Mouse (Mus musculus): ENCODE results near the gene Rbm5. TPM values are rescaled to one million over a fixed set of nuclear protein-coding genes. Genes with fewer than 3 reads are reported as not detected.

Gene Rbm5
- polyA plus RNA-seq, 1 experiment, result 37.4 TPM

DNA sequence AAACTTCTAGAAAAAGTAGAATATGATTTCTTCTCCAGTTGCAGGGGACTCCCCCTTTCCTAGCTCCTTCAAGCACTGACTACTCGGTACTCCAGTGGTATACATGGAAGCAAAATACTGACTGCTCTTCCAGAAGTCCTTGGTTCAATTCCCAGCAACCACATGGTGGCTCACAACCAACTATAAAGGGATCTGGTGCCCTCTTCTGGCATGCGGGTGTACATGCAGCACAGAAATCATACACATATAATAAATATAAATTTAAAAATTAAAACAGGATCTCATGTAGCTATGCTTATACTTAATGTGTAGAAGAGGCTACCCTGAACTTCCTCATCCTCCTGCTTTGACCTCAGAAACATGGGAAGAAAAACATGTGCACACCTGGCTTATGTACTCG is 24.1 kb downstream of the Rbm5 start:
- H3K4me1 ChIP-seq (ENCODE audit: control insufficient read depth, insufficient read depth, insufficient read length, low read length), result no peaks in the 10 kb centered on the region
- H3K4me3 ChIP-seq (ENCODE audit: insufficient read depth, low read depth, low read length), result no peak overlapping the region
- H3K27ac ChIP-seq (replicated peaks; ENCODE audit: low read depth, low read length), result no peak overlapping the region

DNA sequence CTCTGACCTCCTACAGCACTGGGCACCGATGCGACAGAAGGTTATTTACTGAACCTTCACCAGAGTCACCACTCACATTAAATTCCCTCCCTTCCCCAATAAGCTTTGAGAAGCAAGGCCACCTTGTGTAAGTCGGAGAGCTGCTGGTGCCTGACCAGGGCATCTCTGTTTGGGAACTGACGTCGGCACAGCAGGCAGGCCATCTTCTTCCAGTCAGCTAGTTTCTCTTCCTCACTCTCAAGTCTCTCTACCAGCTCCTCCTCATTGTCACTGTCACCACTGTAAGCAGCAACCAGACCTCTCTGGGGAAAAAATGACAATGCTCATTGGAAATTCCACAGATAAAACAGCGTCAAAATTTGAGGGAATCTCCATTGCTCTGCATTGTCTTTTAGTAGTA is 26.7 kb downstream of the Rbm5 start:
- H3K4me1 ChIP-seq (ENCODE audit: control insufficient read depth, insufficient read depth, insufficient read length, low read length), result no peaks in the 10 kb centered on the region
- no peak overlapping the region for H3K27ac ChIP-seq (replicated peaks; ENCODE audit: low read depth, low read length)
- no peak overlapping the region for H3K4me3 ChIP-seq (ENCODE audit: insufficient read depth, low read depth, low read length)

DNA sequence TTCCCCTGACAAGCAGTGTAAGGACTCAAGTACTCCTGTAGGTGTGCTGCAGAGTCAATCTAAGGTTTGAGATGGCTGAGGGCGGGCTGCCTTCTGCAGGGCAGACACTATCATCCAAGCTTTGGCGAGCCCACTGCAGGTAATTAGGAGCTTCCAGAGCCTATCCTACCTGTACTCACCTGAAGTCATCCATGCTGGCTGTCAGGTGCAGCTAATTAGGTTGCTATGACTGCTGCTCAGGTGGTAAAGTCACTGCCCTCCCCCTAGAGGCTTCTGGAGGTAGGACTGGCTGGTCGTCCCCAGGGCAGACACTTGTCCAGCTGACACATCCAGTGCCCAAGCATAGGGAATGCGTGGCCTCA is 32.0 kb downstream of the Rbm5 start:
- Histone ChIP-seq H3K4me1 (ENCODE audit: control insufficient read depth, insufficient read depth, insufficient read length, low read length) (no peaks in the 10 kb centered on the region), H3K4me3 (ENCODE audit: insufficient read depth, low read depth, low read length) (no peak overlapping the region), H3K27ac (replicated peaks; ENCODE audit: low read depth, low read length) (no peak overlapping the region)

DNA sequence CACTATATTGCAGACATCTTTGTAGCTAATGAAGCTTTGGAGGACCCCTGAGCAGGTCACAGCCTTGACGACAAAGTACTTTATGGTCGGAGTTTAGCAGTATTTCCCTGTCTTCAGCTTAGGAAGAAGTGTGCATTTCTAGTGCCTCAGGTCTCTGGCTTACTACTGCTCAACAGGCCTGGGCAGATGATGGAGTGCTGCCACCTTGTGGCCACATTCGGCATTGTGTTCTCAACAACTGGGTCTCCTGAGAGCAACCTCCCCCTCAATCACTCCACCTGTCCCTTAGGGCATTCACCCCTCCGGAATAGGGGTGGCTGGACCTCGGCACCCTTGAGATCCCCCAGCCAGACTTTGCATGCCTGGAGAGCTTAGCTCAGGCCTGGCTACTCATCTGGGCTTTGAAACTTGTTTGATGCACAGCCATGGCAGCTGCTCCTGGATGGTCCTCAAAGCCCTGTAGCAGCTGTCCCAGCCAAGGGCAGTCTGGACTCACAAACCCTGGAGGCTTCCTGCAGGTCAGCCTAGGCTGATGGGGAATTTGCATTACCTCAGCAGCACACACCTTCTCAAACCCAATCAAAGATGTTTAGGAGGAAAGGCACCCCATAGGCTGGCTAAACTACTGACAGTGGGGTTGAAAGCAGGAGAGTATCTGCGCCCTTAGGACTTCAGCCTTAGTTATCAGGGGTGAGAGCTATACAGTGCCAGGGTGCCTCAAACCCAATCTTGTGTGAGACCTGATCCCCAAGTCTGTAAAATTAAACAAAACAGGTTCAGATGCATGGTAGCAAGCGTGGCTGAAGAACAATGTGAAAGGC is 32.6 kb downstream of the Rbm5 start:
- no peak overlapping the region for H3K4me3 ChIP-seq (ENCODE audit: insufficient read depth, low read depth, low read length)
- no peaks in the 10 kb centered on the region for H3K4me1 ChIP-seq (ENCODE audit: control insufficient read depth, insufficient read depth, insufficient read length, low read length)
- no peak overlapping the region for H3K27ac ChIP-seq (replicated peaks; ENCODE audit: low read depth, low read length)

DNA sequence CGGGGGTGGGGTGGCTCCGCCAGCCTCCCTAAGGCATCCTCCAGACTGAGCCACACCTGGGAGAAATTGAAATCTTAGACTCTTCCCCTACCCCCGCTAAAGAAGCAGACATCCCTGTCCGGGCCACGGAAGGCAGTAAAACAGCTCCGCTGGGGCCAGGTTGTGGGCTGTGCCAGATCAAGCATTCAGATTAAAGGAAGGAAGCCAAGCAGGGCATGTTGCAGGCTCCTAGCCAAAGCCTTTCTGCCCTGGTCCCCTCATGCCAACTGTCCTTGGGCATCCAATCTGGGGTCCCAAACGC is 34.7 kb downstream of the Rbm5 start:
- H3K4me3 ChIP-seq (ENCODE audit: insufficient read depth, low read depth, low read length), result no peak overlapping the region
- H3K4me1 ChIP-seq (ENCODE audit: control insufficient read depth, insufficient read depth, insufficient read length, low read length), result no peaks in the 10 kb centered on the region
- H3K27ac ChIP-seq (replicated peaks; ENCODE audit: low read depth, low read length), result no peak overlapping the region

DNA sequence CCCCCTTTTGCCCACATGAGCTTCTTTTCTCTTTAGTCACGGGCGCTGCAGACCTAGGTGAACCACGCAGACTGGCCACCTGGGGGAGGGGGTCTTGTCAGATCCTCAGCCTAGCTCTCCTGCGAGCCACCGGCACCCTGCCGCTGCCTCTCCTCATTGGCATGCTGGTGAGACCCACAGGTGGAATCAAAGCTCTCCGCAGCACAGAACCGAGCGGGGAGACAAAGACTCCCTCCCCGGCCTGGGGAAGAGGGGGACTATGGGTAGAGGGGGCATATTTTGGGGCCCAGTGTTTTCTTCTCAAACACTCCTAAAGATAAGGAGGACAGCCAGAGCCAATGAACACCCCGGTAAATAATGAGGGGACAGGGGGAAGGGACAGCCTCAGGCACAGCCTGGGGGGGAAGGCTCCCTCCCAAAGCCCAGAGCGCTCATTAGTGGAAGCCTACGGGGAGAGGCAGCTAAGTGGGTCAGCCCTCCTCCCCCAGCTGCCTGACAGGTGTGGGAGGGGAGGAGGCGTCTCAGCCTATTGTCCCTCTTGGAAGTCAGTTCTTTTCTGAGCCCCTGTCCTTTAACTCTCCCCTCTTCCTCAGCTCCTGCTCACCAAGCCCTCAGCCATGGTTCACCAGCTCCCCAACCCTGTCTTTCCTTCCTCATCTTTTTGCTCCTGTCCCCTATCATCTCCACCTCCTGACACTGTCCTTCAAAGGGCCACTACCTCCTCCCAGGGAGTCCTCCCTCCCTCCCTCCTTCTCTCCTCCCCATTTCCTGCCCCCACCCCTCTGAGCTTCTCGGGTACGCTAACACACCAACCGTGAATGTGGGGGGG is 35.2 kb downstream of the Rbm5 start:
- no peaks in the 10 kb centered on the region for H3K4me1 ChIP-seq (ENCODE audit: control insufficient read depth, insufficient read depth, insufficient read length, low read length)
- H3K4me3 ChIP-seq (ENCODE audit: insufficient read depth, low read depth, low read length), result no peak overlapping the region
- H3K27ac ChIP-seq (replicated peaks; ENCODE audit: low read depth, low read length), result no peak overlapping the region

DNA sequence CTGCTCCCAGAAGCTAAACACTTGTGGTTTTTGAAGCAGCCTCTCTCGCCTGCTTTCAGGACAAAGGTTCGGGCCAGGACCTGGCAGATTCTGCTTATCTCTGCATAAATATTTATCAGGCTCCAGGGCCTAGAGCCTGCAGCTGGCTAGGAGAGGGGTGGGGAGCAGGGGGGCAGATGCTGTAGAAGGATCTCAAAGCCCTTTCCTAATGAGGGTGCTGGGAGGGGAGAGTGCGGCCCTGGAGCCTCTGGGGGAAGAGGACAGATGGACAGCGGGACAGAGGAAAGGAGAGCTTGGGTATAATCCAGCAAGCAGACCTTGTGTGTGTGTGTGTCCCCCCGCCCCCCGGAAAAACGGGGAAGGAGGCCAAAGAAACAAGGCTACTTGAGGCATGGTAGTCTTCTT is 36.2 kb downstream of the Rbm5 start:
- H3K4me3 ChIP-seq (ENCODE audit: insufficient read depth, low read depth, low read length), result no peak overlapping the region

DNA sequence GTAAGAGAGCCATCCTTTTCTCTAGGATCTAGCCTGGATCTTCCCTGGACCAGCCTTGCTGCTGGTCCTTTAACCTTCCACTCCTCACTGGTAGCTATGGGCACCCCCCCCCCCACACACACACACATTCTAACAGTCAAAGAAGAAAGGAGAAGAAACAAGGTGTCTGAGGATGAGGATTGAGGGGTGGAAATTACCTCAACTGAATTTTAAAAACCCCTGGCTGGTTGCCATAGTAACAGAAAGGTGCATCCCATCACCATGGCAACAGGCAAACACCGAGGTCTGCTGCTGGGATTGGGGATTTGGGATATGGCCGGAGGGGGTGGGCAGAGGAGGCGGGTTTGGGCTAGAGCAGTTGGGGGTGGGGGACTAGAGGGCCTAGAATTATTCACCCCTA is 41.1 kb downstream of the Rbm5 start:
- Histone ChIP-seq H3K4me3 (ENCODE audit: insufficient read depth, low read depth, low read length) (no peak overlapping the region), H3K27ac (replicated peaks; ENCODE audit: low read depth, low read length) (no peak overlapping the region), H3K4me1 (ENCODE audit: control insufficient read depth, insufficient read depth, insufficient read length, low read length) (peaks cover 15% of the 10 kb centered on the region)

More for the DNA sequence above, 36.2 kb downstream of the Rbm5 start:
- Histone ChIP-seq H3K27ac (replicated peaks; ENCODE audit: low read depth, low read length) (no peak overlapping the region), H3K4me1 (ENCODE audit: control insufficient read depth, insufficient read depth, insufficient read length, low read length) (no peaks in the 10 kb centered on the region)

DNA sequence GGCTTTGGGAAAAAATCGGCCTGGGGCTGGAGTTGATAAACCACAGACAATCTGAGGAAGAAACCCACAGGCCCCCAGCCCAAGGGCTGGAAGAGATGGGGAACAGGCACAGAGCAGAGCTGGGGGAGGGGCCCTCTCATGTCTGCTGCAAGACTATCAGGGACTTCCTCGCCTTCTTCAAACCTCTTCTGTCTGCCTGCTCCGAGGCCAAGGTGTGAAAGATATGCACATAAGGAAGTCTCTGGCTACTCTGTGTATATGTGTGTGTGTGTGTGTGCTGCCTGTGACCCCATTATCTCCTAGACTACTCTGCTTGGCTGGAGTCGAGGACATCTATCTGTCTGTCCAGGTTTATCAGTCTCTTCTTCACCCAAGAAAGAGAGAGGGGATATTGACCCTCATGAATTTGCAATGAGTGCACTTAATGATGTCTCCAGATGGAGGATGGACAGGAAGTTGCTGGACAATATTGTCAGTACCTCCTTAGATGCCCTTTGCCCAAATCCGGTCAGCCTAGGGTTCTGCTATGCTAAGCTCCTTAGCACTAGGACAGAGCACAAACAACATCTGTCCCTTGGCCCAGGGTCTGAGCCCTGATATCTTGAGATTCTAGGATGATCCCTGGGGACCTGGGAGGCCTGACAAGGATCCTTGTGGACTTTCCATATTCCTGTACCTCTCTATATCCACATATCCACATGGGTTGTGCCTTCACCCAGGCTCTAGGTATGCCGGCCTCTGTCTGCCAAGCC is 41.7 kb downstream of the Rbm5 start:
- Histone ChIP-seq H3K27ac (replicated peaks; ENCODE audit: low read depth, low read length) (no peak overlapping the region), H3K4me3 (ENCODE audit: insufficient read depth, low read depth, low read length) (no peak overlapping the region)

DNA sequence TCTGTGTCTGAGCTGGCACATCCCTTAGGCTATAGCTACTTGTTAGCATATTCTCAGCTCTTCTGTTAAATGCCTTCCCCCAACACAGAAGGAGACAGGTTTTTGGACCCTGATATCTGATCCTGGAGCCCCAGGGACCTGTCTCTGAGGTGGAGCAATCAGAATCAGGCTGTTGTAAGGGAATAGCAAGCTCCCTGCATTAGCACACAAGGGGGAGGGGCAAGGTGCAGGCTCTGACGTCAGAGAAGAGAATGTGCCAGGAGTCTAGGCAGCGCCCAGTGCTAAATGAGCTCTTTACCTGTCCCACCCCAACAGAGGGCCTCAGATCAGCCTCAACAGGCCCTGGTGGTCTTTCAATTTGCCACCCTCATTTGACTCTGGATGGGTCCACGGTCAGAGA is 43.8 kb downstream of the Rbm5 start:
- Histone ChIP-seq H3K4me3 (ENCODE audit: insufficient read depth, low read depth, low read length) (no peak overlapping the region), H3K4me1 (ENCODE audit: control insufficient read depth, insufficient read depth, insufficient read length, low read length) (peaks cover 25% of the 10 kb centered on the region), H3K27ac (replicated peaks; ENCODE audit: low read depth, low read length) (no peak overlapping the region)

More for the DNA sequence above, 41.7 kb downstream of the Rbm5 start:
- peaks cover 20% of the 10 kb centered on the region for H3K4me1 ChIP-seq (ENCODE audit: control insufficient read depth, insufficient read depth, insufficient read length, low read length)

DNA sequence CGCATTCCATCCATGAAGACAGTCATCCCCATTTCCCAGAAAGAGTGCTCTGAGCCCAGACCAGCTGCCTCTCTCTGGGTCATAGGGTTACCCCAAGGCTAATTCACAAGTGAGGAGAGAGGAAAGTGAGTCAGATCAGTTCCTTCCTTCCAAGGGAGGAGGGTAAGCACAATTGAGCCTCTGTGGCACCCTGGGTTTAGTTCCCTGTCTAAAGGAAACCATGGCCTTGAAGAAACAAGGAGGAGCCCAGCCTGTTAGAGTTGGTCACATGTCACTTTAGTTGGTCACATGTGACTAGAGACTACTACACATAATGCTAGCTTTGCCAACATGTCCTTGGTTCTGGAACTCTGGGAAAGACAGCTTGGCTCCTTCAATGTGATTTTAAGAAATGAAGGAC is 46.0 kb downstream of the Rbm5 start:
- Histone ChIP-seq H3K27ac (replicated peaks; ENCODE audit: low read depth, low read length) (peak overlapping the region; percentile 93), H3K4me3 (ENCODE audit: insufficient read depth, low read depth, low read length) (no peak overlapping the region), H3K4me1 (ENCODE audit: control insufficient read depth, insufficient read depth, insufficient read length, low read length) (peaks cover 31% of the 10 kb centered on the region)

DNA sequence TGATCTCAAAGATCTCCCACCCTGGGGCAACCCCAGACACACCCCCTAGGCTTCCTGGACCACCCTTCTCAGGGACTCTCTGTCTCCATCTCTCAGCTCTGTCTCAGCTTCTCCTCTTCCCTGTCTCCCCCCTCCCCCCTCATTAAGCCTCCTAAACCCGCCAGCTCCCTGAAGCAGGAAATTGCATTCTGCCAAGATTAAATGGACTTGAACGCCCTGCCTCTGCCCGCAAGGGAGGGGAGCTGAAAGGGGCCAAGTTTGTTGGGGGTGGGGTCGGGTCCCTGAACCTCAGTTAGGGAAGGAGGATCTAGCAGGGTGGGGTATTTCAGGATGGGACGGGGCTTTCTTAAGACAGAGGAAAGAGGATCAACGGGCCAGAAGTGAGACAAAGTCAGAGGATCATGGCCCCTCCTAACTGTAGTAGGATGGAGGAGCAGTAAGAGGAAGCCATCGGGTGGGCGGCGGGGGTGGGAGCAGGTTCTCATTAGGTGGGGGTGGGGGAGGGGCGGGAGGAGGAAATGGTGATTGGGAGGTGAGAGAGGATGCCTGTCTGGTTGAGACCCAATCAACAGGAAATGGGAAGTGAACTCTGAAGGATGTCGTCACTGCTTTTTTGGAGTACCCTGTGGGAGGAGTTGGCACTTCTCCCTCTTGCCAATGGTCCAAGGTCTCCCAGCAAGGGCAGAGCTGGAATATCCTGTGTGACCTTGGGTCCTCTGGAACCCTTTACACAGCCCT is 46.8 kb downstream of the Rbm5 start:
- Histone ChIP-seq H3K4me3 (ENCODE audit: insufficient read depth, low read depth, low read length) (no peak overlapping the region), H3K4me1 (ENCODE audit: control insufficient read depth, insufficient read depth, insufficient read length, low read length) (peaks cover 31% of the 10 kb centered on the region), H3K27ac (replicated peaks; ENCODE audit: low read depth, low read length) (peak overlapping the region; percentile 93)

DNA sequence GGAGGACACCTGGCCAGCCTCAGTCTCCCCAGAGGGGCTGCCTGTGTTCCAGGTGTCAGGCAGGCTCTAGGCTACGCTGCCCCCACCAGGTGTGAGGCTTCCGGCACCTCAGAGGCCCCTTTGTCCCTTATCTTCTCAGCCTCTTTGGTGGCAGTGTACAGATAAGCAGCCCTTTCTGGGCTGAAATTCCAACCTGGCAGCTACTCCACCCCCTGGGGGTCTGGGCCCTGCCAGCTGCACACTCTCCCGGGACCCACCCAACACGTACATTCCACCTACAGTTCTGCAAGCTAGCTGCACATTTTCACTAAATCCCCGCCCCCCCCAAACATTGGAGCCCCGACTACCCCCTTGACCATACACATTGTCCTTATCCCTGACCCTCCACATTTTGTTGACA is 47.5 kb downstream of the Rbm5 start:
- Histone ChIP-seq H3K4me1 (ENCODE audit: control insufficient read depth, insufficient read depth, insufficient read length, low read length) (peaks cover 31% of the 10 kb centered on the region), H3K4me3 (ENCODE audit: insufficient read depth, low read depth, low read length) (no peak overlapping the region), H3K27ac (replicated peaks; ENCODE audit: low read depth, low read length) (peak overlapping the region; percentile 68)

DNA sequence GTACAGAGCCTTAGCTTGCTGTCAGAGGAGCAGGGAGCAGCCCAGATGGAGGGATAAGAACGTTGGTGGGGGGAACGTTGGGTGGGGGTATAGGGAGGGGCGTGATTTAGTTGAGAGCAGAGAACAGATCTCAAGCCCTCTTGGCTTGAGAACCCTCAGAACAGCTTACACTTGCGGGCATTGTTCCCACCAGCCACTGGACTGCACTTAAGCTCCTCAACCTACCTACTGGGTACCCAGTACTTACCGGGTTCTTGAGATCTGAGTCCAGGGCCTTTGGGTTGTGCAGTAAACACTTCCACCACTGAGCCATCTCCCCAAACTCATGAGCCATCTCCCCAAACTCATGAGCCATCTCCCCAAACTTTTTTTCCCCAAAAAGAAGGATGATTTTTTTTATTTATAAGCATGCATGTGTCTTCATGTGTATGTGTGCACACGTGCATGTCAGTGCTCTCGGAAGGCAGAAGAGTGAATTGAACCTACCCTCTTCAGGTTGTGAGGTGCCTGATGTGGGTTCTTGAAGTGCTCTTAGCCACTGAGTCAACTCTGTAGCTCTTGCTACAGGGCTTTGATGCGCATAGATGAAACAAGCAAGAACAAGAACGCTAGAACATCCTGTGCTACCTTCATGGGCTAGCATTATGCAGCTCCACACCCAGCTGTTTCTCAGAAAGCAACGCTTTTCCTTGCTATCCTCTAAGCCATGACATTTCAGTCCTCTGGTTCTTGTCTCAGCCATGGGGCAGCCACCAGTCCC is 51.8 kb downstream of the Rbm5 start:
- Histone ChIP-seq H3K27ac (replicated peaks; ENCODE audit: low read depth, low read length) (no peak overlapping the region), H3K4me1 (ENCODE audit: control insufficient read depth, insufficient read depth, insufficient read length, low read length) (peaks cover 21% of the 10 kb centered on the region), H3K4me3 (ENCODE audit: insufficient read depth, low read depth, low read length) (no peak overlapping the region)

Measured in brown adipose tissue, adult 24 weeks (tissue).